Mouse (Mus musculus) kidney, adult 8-10 months (tissue): Measurements from ENCODE around the gene Gm29797.

ENCODE experiments used
- DNase-seq, 2 experiments: peaks; one replicate each; pipeline ENCODE4 v3.0.0; 2022

The Gm29797 gene

GRCm38 (mm10) chr2:181698241-181698640 lies 41.4 kb downstream of the Gm29797 start, which contains the start of gene Lkaaear1:
Gene Lkaaear1, minus strand, starts transcription at chr2:181698442.
- DNase-seq: no peak

GRCm38 (mm10) chr2:181706668-181707067 lies 49.8 kb downstream of the Gm29797 start:
- DNase-seq: no peak
